Mouse (Mus musculus): ENCODE results near the gene Padi6.

DNA sequence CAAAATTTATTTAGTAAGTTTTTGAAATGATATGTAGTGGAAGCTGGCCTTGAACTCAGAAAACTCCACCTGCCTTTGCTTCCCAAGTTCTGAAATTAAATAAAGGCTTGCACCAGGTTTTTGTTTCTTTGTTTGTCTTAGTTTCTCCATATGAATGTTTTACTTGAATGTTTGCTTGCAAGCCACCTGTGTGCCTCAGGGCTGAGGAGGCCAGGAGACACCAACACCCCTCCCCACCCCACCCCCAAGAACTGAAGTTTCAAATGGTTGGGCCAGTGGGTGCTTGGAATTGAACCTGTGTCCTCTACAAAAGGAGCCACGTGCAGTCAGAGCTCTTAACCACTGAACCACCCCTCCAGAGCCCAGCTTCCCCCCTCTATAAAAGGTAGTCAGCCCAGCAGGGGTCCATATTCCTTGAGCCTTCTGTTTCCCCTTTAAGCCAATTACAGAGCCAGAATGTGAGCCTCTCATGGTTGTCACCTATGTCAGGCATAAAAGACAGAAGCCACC lies 47.8 kb downstream of the Padi6 start:
- no peak for TF ChIP-seq GATA1 (IDR thresholded peaks at IDR 0.05; ENCODE audit: low read length)
- TF ChIP-seq TAL1 (IDR thresholded peaks at IDR 0.05; ENCODE audit: low read length) = no peak

Measured in erythroblast, embryonic 14.5 days (primary cell).